Mouse (Mus musculus) right cerebral cortex, adult 2 months (tissue): ENCODE measurements around the gene Sema4f.
A peak's percentile ranks its signal among the peaks of the same experiment; 100 is the strongest.

Experiments used
- DNase-seq, 2 experiments: peaks; one replicate each; pipeline ENCODE4 v3.0.0; 2021 to 2022; ENCODE audit warnings: low spot score in 2 of 2

Gene Sema4f

GRCm38 (mm10) chr6:82915889-82916288, 23.7 kb downstream of the Sema4f start:
- DNase-seq = peak; percentile 64 to 75

- no peak for DNase-seq
Measured at GRCm38 (mm10) chr6:82913336-82914247, 26.0 kb downstream of the Sema4f start.

- no peak for DNase-seq
Measured at GRCm38 (mm10) chr6:82911303-82911702, 28.3 kb downstream of the Sema4f start.

- peak; percentile 74 to 77 for DNase-seq
Measured at GRCm38 (mm10) chr6:82909136-82909855, 30.3 kb downstream of the Sema4f start.

- peak; percentile 39 to 41 for DNase-seq
Measured at GRCm38 (mm10) chr6:82908034-82908433, 31.5 kb downstream of the Sema4f start.

- DNase-seq = no peak
Measured at GRCm38 (mm10) chr6:82906985-82907384, 32.6 kb downstream of the Sema4f start.

- no peak for DNase-seq
Measured at GRCm38 (mm10) chr6:82902559-82902958, 37.0 kb downstream of the Sema4f start.

GRCm38 (mm10) chr6:82898745-82899144, 40.8 kb downstream of the Sema4f start:
- DNase-seq = no peak

- DNase-seq = no peak
Measured at GRCm38 (mm10) chr6:82898227-82898626, 41.3 kb downstream of the Sema4f start.

GRCm38 (mm10) chr6:82897311-82897710, 42.3 kb downstream of the Sema4f start:
- DNase-seq = no peak

GRCm38 (mm10) chr6:82893415-82893814, 46.2 kb downstream of the Sema4f start:
- no peak for DNase-seq

- DNase-seq = no peak
Measured at GRCm38 (mm10) chr6:82892540-82892939, 47.0 kb downstream of the Sema4f start.

- DNase-seq = no peak
Measured at GRCm38 (mm10) chr6:82891488-82891887, 48.1 kb downstream of the Sema4f start.

GRCm38 (mm10) chr6:82886330-82886729, 53.2 kb downstream of the Sema4f start:
- DNase-seq = no peak

GRCm38 (mm10) chr6:82885909-82886308, 53.7 kb downstream of the Sema4f start:
- DNase-seq = no peak

- DNase-seq = no peak
Measured at GRCm38 (mm10) chr6:82885441-82885840, 54.1 kb downstream of the Sema4f start.

GRCm38 (mm10) chr6:82884570-82884969, 55.0 kb downstream of the Sema4f start:
- DNase-seq = no peak

GRCm38 (mm10) chr6:82881485-82882096, 58.0 kb downstream of the Sema4f start:
- DNase-seq = peak; percentile 43 to 60

GRCm38 (mm10) chr6:82880807-82881206, 58.8 kb downstream of the Sema4f start:
- no peak for DNase-seq

GRCm38 (mm10) chr6:82879463-82880089, 60.0 kb downstream of the Sema4f start:
- DNase-seq = no peak

GRCm38 (mm10) chr6:82875509-82875935, 64.0 kb downstream of the Sema4f start:
- DNase-seq = no peak

GRCm38 (mm10) chr6:82872332-82872707, 67.2 kb downstream of the Sema4f start:
- DNase-seq = no peak
